In genomic region chr11:98786359-98787214, GRCm38 (mm10) we compare ENCODE assay signal across 8 mouse cellular contexts. TPM values are rescaled to one million over a fixed set of nuclear protein-coding genes. Genes with fewer than 3 reads are reported as not detected.
DNase-seq lines count a peak whose midpoint lies in the region; ATAC-seq and TF ChIP-seq lines count a peak whose summit lies in the region.

No protein-coding gene starts in this region.

- no peaks in the 10 kb centered on the region for H3K36me3 ChIP-seq in hindbrain, postnatal 0 days (ENCODE audit: insufficient read depth, low read length)
- H3K36me3 ChIP-seq in macrophage (ENCODE audit: inconsistent target), result no peaks in the 10 kb centered on the region

- H3K27me3 ChIP-seq in hindbrain, postnatal 0 days (ENCODE audit: insufficient read depth, low read length), result no peaks in the 10 kb centered on the region

- H3K4me3 ChIP-seq in gastrocnemius, adult 2 months, result peak overlapping the region; percentile 72
- H3K4me3 ChIP-seq in hindbrain, postnatal 0 days (ENCODE audit: low read length), result no peak overlapping the region
- peak overlapping the region; percentile 31 for H3K4me3 ChIP-seq in left cerebral cortex, adult 2 months
- no peak overlapping the region for H3K4me3 ChIP-seq in macrophage (ENCODE audit: inconsistent target)

- peak overlapping the region; percentile 22 for H3K9ac ChIP-seq in hindbrain, postnatal 0 days (replicated peaks; ENCODE audit: low read length)

- no peaks in the 10 kb centered on the region for H3K79me2 ChIP-seq in macrophage (ENCODE audit: inconsistent target)

- H3K27ac ChIP-seq in gastrocnemius, adult 2 months, result peak overlapping the region; percentile 100
- H3K27ac ChIP-seq in hindbrain, postnatal 0 days, result peak overlapping the region; percentile 87
- peak overlapping the region; percentile 100 for H3K27ac ChIP-seq in left cerebral cortex, adult 2 months
- H3K27ac ChIP-seq in macrophage, result peak overlapping the region; percentile 61

- 2% methylated on average over 14 of the region's 15 CpGs for WGBS in hindbrain, postnatal 0 days
- 3% methylated on average over 12 of the region's 15 CpGs for WGBS in macrophage (ENCODE audit: missing documents)

- intact Hi-C loops in gastrocnemius, adult 2 months (cut with DNase I), result loop anchor here (1.0 to 2.0 kb wide), 3 partner anchors 14 to 68 kb away; no protein-coding TSS in a partner anchor
- intact Hi-C loops in left cerebral cortex, adult 2 months (cut with DNase I), result loop anchor here (1.0 to 5.0 kb wide), 5 partner anchors 14 to 121 kb away; partner anchors contain the start of genes Cdc6 and Thra

- peak; percentile 81 for TF ChIP-seq CTCF in gastrocnemius, adult 2 months (IDR thresholded peaks at IDR 0.05)
- peak; percentile 89 for TF ChIP-seq CTCF in hindbrain, postnatal 0 days (IDR thresholded peaks at IDR 0.05; ENCODE audit: low read depth)
- TF ChIP-seq CTCF in left cerebral cortex, adult 2 months (IDR thresholded peaks at IDR 0.05), result peak; percentile 93

- peak; percentile 41 for ATAC-seq in activated CD4-positive, CD25-positive, alpha-beta regulatory T cell, adult 4 months
- ATAC-seq in hindbrain, postnatal 0 days, result peak; percentile 72

- peak; percentile 95 to 96 for DNase-seq in cerebellum, postnatal 4 days (ENCODE audit: low spot score in 2 of 2)
- DNase-seq in gastrocnemius, adult 2 months, result peak; percentile 97
- DNase-seq in hindbrain, postnatal 0 days (ENCODE audit: low spot score), result peak; percentile 94
- DNase-seq in left cerebral cortex, adult 2 months (ENCODE audit: extremely low spot score in 1 of 2, low spot score in 2 of 2), result peak; percentile 92 to 96
- DNase-seq in right cerebral cortex, adult 2 months (ENCODE audit: low spot score in 2 of 2), result peak; percentile 96 to 99
- peak; percentile 95 for DNase-seq in urinary bladder, postnatal 14 days (ENCODE audit: low spot score)

- H3K9me3 ChIP-seq in hindbrain, postnatal 0 days (ENCODE audit: low read length), result no peaks in the 10 kb centered on the region

- H3K4me1 ChIP-seq in hindbrain, postnatal 0 days (ENCODE audit: insufficient read depth, low read length), result peaks cover 29% of the 10 kb centered on the region

- H3K4me2 ChIP-seq in hindbrain, postnatal 0 days (ENCODE audit: low read depth, low read length), result peak overlapping the region; percentile 33

RNA-seq across cellular contexts. Expression of gene Msl1, which starts 8.7 kb away (rescaled TPM):
- 10 to 100 TPM; 19.9 to 22.0 TPM for polyA plus RNA-seq in activated CD4-positive, CD25-positive, alpha-beta regulatory T cell, adult 4 months (2017; shearing (Covaris generic))
- total RNA-seq in gastrocnemius, adult 2 months (2021), result 10 to 100 TPM; 51.8 to 69.4 TPM
- total RNA-seq in hindbrain, postnatal 0 days (2014; rRNA removed), result 77.7 and 94.3 TPM in 2 replicates
- polyA plus RNA-seq in hindbrain, postnatal 0 days (2015; fragmentation: Nextera tagmentation; extraction: Ambion mirVana), result 25.0 and 25.4 TPM in 2 replicates
- total RNA-seq in left cerebral cortex, adult 2 months (2021), result 100 to 1,000 TPM; 178 to 192 TPM
- total RNA-seq in macrophage (2018; cell fraction: chromatin; rRNA removed), result 100 to 1,000 TPM in 4 of 26 experiments, 10 to 100 TPM in 22; 26.6 to 124 (median 61.3) TPM
- 10 to 100 TPM; 35.5 to 64.0 (median 51.6) TPM for total RNA-seq in macrophage (2018; cell fraction: cytosol; rRNA removed)
- total RNA-seq in macrophage (2018; cell fraction: nucleus; rRNA removed), result 100 to 1,000 TPM in 7 of 26 experiments, 10 to 100 TPM in 19; 40.3 to 121 (median 76.1) TPM
- polyA plus RNA-seq in macrophage (2018), result 40.0 to 80.9 TPM (median 44.0 TPM) in 3 replicates

RNA-seq across cellular contexts. Expression of gene Nr1d1, which starts 11.5 kb away (rescaled TPM):
- 1 to 10 TPM; 2.9 to 5.4 TPM for polyA plus RNA-seq in activated CD4-positive, CD25-positive, alpha-beta regulatory T cell, adult 4 months (2017; shearing (Covaris generic))
- 100 to 1,000 TPM in 1 of 2 experiments, 10 to 100 TPM in 1; 56.3 to 152 TPM for total RNA-seq in gastrocnemius, adult 2 months (2021)
- 7.5 and 8.6 TPM in 2 replicates for total RNA-seq in hindbrain, postnatal 0 days (2014; rRNA removed)
- polyA plus RNA-seq in hindbrain, postnatal 0 days (2015; fragmentation: Nextera tagmentation; extraction: Ambion mirVana), result 10.2 and 13.5 TPM in 2 replicates
- total RNA-seq in left cerebral cortex, adult 2 months (2021), result 100 to 1,000 TPM in 1 of 2 experiments, 10 to 100 TPM in 1; 91.9 to 153 TPM
- total RNA-seq in macrophage (2018; cell fraction: chromatin; rRNA removed), result 10 to 100 TPM in 3 of 26 experiments, 1 to 10 TPM in 19, under 1 TPM in 2, not detected in 2; 0.22 to 19.5 (median 1.8) TPM
- 10 to 100 TPM in 3 of 26 experiments, 1 to 10 TPM in 22, under 1 TPM in 1; 0.80 to 16.2 (median 2.0) TPM for total RNA-seq in macrophage (2018; cell fraction: cytosol; rRNA removed)
- 10 to 100 TPM in 6 of 26 experiments, 1 to 10 TPM in 14, under 1 TPM in 6; 0.30 to 28.5 (median 1.6) TPM for total RNA-seq in macrophage (2018; cell fraction: nucleus; rRNA removed)
- 3.0 to 7.6 TPM (median 4.9 TPM) in 3 replicates for polyA plus RNA-seq in macrophage (2018)

RNA-seq across cellular contexts. Expression of gene Casc3, which starts 18.1 kb away (rescaled TPM):
- 10 to 100 TPM; 10.6 to 11.2 TPM for polyA plus RNA-seq in activated CD4-positive, CD25-positive, alpha-beta regulatory T cell, adult 4 months (2017; shearing (Covaris generic))
- 10 to 100 TPM; 17.4 to 21.9 TPM for total RNA-seq in gastrocnemius, adult 2 months (2021)
- 24.4 and 74.0 TPM in 2 replicates for total RNA-seq in hindbrain, postnatal 0 days (2014; rRNA removed)
- polyA plus RNA-seq in hindbrain, postnatal 0 days (2015; fragmentation: Nextera tagmentation; extraction: Ambion mirVana), result 35.4 and 35.7 TPM in 2 replicates
- 10 to 100 TPM; 53.0 to 57.6 TPM for total RNA-seq in left cerebral cortex, adult 2 months (2021)
- 100 to 1,000 TPM in 5 of 26 experiments, 10 to 100 TPM in 21; 26.5 to 137 (median 57.5) TPM for total RNA-seq in macrophage (2018; cell fraction: chromatin; rRNA removed)
- 10 to 100 TPM; 21.0 to 40.3 (median 26.0) TPM for total RNA-seq in macrophage (2018; cell fraction: cytosol; rRNA removed)
- total RNA-seq in macrophage (2018; cell fraction: nucleus; rRNA removed), result 10 to 100 TPM; 28.9 to 86.2 (median 50.2) TPM
- polyA plus RNA-seq in macrophage (2018), result 21.2 to 29.9 TPM (median 22.1 TPM) in 3 replicates

RNA-seq across cellular contexts. Expression of gene Thra, which starts 46.1 kb away (rescaled TPM):
- 1 to 10 TPM; 1.4 to 3.5 TPM for polyA plus RNA-seq in activated CD4-positive, CD25-positive, alpha-beta regulatory T cell, adult 4 months (2017; shearing (Covaris generic))
- total RNA-seq in gastrocnemius, adult 2 months (2021), result 10 to 100 TPM; 78.8 to 96.8 TPM
- total RNA-seq in hindbrain, postnatal 0 days (2014; rRNA removed), result 725 and 812 TPM in 2 replicates
- polyA plus RNA-seq in hindbrain, postnatal 0 days (2015; fragmentation: Nextera tagmentation; extraction: Ambion mirVana), result 160 TPM in 2 replicates
- 100 to 1,000 TPM; 730 to 768 TPM for total RNA-seq in left cerebral cortex, adult 2 months (2021)
- 10 to 100 TPM in 20 of 26 experiments, 1 to 10 TPM in 6; 3.6 to 48.8 (median 15.3) TPM for total RNA-seq in macrophage (2018; cell fraction: chromatin; rRNA removed)
- 10 to 100 TPM in 17 of 26 experiments, 1 to 10 TPM in 9; 6.7 to 18.6 (median 11.3) TPM for total RNA-seq in macrophage (2018; cell fraction: cytosol; rRNA removed)
- total RNA-seq in macrophage (2018; cell fraction: nucleus; rRNA removed), result 10 to 100 TPM in 12 of 26 experiments, 1 to 10 TPM in 14; 4.3 to 29.5 (median 9.6) TPM
- polyA plus RNA-seq in macrophage (2018), result 8.2 to 12.1 TPM (median 9.8 TPM) in 3 replicates

RNA-seq across cellular contexts. Expression of gene Rapgefl1, which starts 50.0 kb away (rescaled TPM):
- under 1 TPM in 1 of 2 experiments, not detected in 1; 0.15 TPM for polyA plus RNA-seq in activated CD4-positive, CD25-positive, alpha-beta regulatory T cell, adult 4 months (2017; shearing (Covaris generic))
- under 1 TPM; 0.22 to 0.26 TPM for total RNA-seq in gastrocnemius, adult 2 months (2021)
- 29.5 and 44.1 TPM in 2 replicates for total RNA-seq in hindbrain, postnatal 0 days (2014; rRNA removed)
- polyA plus RNA-seq in hindbrain, postnatal 0 days (2015; fragmentation: Nextera tagmentation; extraction: Ambion mirVana), result 11.0 TPM in 2 replicates
- 100 to 1,000 TPM; 144 to 153 TPM for total RNA-seq in left cerebral cortex, adult 2 months (2021)
- total RNA-seq in macrophage (2018; cell fraction: chromatin; rRNA removed), result 1 to 10 TPM in 7 of 26 experiments, under 1 TPM in 14, not detected in 5; 0.20 to 4.3 (median 0.79) TPM
- total RNA-seq in macrophage (2018; cell fraction: cytosol; rRNA removed), result under 1 TPM; 0.03 to 0.42 (median 0.21) TPM
- 1 to 10 TPM in 2 of 26 experiments, under 1 TPM in 18, not detected in 6; 0.23 to 1.8 (median 0.70) TPM for total RNA-seq in macrophage (2018; cell fraction: nucleus; rRNA removed)
- 0.23 to 0.34 TPM (median 0.31 TPM) in 3 replicates for polyA plus RNA-seq in macrophage (2018)

Comparison
In these comparisons a context has a peak if more than half of its experiments do, and no peak if none do; other contexts are left out.
1. H3K4me3 ChIP-seq: peak in gastrocnemius, adult 2 months (single experiment) and left cerebral cortex, adult 2 months (single experiment); none in hindbrain, postnatal 0 days (single experiment) and macrophage (single experiment).
2. Peak in every context shown above with its lines, with median percentiles within 50 percentile points of each other: DNase-seq, H3K27ac ChIP-seq and CTCF ChIP-seq.